Mouse (Mus musculus) embryo, embryonic 10.5 days (tissue): Measurements from ENCODE around the gene Sec24d.
"Not testable (repeated sequence)": the region's sequence is repeated elsewhere in the genome, so short reads cannot be mapped to it uniquely, and the experiment has no call there.

Source experiments
- DNase-seq: peaks from one replicate; pipeline ENCODE4 v3.0.0-alpha.2; 2015; ENCODE audit warnings: low spot score

Gene Sec24d

DNA sequence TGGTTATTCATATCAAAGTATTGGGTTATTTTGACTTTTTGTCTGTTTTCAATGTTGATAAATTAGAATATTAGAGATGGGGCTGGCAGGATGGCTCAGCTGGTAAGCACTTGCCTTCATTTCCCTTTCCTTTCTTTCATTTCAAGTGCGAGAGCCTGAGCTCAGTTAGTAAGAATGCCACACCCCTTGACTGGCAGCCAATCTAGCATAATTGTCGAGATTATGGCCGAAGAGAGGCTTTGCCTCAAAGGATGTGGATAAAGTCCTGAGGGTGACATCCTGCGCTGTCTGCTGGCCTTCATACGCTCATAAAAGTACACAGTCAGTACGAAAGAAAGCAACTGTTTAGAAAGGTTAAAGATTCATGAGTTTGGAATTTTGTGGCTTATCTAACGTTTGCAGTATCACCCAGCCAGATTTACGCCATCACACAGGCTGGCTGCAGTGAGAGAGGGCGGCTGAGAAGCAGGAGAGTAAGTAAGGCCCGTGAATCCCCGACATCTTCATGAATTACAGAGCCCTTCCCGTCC is 71.5 kb downstream of the Sec24d start:
- DNase-seq = no peak

GRCm38 (mm10) chr3:123341049-123341448 is 73.8 kb downstream of the Sec24d start:
- no peak for DNase-seq

DNA sequence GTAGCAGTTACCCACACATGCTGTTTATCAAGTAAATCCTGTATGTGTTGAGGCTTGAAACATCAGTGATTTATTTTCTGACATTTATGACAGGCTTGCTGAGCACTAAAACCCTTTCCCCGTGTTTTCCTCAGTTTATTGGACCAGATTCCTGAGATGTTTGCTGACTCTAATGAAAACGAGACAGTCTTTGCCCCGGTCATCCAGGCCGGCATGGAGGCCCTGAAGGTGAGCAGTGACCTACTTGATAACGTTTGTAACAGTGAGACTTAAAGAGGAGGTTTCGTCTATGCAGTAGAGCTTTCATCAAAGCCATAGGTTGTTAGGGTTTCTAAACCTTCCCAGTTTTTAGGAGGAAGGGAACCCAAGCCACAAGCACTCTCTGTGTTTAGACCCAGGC is 76.4 kb downstream of the Sec24d start:
- DNase-seq = no peak

GRCm38 (mm10) chr3:123348080-123348802 is 81.0 kb downstream of the Sec24d start:
- DNase-seq = no peak

- no peak for DNase-seq
Measured at GRCm38 (mm10) chr3:123350602-123351001, 83.3 kb downstream of the Sec24d start.

DNA sequence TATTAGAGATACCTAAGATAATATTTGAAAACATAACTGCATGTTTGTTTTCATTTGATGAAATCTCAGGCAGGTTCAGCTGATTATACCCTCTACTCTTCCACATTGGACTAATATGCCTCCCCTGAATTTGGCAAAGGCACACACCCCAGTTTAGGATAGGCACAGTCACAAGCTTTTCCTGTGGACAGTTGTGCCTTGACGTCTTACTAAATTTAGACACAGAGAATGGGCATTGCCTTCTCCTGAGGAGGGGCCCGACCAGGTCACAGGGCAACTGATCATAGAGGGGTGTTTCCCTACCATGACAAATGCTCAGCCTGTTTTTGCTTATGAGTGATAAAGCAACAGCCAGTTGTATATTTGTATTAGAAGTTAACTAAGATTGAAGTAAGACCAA is 84.3 kb downstream of the Sec24d start:
- DNase-seq = no peak

GRCm38 (mm10) chr3:123353183-123353582 is 85.9 kb downstream of the Sec24d start:
- peak; percentile 83 for DNase-seq

- no peak for DNase-seq
Measured at GRCm38 (mm10) chr3:123353661-123354060, 86.4 kb downstream of the Sec24d start.

DNA sequence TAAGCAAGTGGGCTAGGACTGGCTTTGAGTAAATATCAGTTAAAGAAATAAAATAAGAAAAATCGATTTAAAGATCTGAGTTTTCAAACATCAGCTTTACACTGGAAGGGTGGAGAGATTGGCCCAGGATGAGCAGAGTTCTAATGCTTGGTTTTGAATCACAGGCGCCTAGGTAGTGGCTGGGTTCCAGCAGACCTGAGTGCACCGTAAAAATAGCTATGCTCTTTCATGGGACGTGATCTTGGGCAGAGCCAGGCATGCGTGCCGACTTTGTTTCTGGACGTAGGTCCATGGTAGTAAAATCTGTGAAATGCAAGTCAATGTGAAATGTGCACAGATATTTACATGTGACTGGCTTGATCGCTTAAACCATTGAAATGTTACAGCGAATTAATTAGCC is 87.1 kb downstream of the Sec24d start:
- no peak for DNase-seq

DNA sequence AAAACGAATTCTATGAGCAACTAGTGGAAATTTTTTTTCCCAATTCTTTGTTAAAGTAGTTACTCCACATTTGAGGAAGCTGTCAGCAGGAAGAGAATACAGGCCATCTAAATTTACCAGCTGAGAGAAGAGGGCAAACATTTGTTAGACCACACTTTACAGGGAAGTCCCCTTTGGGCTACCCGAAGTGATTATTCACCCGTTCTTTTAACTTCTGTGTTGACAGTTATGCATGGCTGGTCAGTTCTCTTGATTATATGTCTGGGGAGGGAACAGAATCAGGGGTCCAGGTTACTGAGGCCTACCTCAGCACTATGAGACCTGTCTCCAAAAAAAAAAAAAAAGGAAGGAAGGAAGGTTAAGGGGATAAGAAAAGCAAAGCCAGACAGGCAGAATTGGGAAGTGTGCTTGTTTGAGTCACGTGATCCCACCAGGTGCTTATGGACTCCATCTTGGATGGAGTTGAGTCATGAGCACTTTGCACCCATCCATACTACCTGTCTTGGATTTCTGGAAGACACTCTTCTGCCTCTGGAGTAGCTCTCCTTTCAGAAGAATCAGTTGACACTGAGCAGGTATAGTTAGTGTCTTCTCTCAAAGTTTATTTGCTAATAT is 89.2 kb downstream of the Sec24d start:
- DNase-seq = no peak

- DNase-seq = not testable (repeated sequence)
Measured at GRCm38 (mm10) chr3:123366820-123367219, 99.6 kb downstream of the Sec24d start.

GRCm38 (mm10) chr3:123369161-123369560 is 101.9 kb downstream of the Sec24d start:
- no peak for DNase-seq

DNA sequence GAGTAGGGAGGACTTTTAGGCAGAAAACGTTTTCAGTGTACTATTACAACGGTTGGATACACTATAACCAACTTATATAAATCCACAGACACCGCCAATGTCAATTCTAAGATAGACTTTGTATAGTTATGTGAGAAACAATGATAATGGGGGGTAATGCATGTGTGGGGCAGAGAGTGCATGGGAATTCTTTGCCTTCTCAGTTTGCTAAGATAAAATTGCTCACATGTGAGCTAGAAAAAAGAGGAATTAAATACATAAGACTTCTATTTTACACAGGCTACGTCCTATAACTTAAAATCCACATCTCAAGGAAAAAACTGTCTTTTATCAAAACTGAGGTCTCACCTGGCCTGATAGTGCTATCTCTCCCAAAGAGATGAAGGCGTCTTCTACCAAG is 103.7 kb downstream of the Sec24d start:
- no peak for DNase-seq

DNA sequence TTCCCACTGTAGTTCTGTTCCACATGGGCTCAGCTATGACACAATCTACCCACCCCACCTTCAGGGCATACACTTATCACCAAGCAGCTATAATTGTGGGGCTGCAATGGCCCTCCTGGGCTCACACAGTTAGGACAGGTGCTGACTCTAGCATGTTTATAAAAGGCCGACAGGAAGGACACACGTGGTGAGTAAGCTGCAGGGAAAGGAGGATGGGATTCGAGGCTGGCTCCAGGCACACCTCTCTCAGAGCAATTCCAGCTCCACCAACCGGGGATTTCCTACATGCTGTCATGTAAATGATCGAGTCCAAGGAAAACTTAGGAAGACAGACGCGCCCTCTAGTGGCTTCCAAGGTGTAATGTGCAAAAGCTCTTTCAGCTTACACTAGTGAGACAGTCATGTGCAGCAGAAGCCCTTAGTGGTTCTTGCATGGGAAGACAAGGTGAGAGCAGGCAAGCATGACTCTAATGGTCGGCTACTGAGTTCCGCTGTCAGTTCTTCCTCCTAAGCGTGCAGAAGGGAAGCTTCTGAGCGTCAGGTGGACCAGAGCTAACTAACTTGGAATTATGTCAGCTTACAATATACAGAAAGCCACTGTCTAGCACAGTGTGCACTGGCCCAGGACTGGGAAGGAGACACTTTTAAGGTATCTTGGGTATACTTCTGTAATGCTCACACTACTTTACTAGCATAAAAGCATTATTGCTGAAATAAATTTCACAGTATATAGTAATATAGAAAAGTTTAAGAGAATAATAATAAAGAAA is 104.7 kb downstream of the Sec24d start:
- DNase-seq = peak; percentile 90

DNA sequence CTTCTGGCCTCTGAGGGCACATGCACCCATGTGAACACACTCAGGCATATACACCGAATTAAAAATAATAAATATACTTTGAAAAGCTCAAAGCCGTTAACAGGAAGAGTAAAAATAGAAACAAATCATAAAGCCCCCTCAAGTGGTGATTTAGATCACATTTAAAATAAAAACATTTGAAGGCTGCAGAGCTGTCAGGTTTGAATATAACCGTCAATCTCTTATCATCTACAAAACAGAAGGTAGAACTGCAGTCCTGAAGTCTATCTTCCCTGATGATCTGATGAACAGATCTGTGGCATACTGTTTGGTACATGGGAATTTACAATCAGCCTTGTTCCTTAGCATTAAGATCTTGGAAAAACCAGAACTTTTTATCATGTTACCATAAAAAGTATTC is 109.3 kb downstream of the Sec24d start:
- no peak for DNase-seq

DNA sequence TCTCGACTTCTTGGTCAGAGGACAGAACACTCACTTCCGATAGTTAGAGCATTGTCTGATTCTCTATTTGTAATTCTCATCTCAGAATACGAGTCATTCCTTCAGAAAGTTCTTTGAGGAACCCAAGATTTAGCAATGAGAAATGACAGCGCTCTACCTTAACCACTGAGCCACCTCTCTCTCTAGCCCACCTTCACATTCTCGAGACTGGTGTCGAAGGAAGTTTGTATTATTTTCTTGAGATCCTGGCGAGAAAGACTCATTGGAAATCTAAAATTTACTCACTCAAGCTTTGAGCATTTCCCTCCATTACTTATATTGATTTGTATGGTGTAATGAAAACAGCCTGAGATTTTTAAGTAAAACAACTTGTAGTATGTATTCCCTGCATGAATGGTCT is 117.2 kb downstream of the Sec24d start:
- DNase-seq = no peak

GRCm38 (mm10) chr3:123385118-123385485 is 117.8 kb downstream of the Sec24d start:
- peak; percentile 6 for DNase-seq

DNA sequence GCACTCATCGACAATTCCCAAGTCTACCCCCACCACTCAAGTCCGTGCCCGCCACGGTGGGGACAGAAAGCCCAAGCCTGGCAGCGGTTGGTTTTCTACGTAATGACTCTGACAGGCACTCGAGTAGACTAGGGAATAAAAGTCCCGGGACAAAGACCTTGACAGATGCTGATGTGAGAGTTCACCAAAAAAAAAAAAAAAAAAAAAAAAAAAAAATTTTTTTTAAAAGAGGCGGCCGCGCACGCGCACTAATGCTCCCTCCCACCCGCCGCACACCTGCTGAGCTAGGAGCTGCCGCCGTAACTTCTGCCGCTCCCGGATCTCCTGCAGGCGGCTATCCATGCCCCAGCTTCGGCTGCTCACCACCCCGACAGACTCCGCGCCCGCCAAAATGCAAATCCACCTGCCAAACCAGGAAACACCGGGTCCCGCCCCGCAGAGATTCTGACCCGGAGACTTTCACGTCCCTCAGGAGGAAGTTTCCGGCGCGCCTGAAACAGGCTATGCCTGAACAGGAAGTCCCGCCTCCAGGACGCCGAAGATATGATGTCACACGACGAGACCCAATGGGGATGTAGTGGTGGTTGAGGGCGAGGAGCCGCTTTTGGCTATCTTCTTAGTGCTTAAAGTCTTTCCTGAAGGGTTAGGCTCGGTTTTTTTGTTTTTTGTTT is 118.4 kb downstream of the Sec24d start, which contains the start of gene Mettl14:
Gene Mettl14, minus strand, starts transcription at position 623 of the 671 bp plus-strand sequence.
- peak; percentile 99 for DNase-seq

- DNase-seq = peak; percentile 18
Measured at GRCm38 (mm10) chr3:123386157-123386780, 119.0 kb downstream of the Sec24d start.

- DNase-seq = no peak
Measured at GRCm38 (mm10) chr3:123391180-123391579, 123.9 kb downstream of the Sec24d start.

GRCm38 (mm10) chr3:123395611-123396010 is 128.4 kb downstream of the Sec24d start:
- DNase-seq = no peak
